Mouse (Mus musculus) C2C12 (cell line): ENCODE results near the gene Slc4a7. TPM values are rescaled to one million over a fixed set of nuclear protein-coding genes. Genes with fewer than 3 reads are reported as not detected.

Experiments
- H3K27me3 ChIP-seq: one replicate; pipeline ENCODE4 v1.6.1; 2011; ENCODE audit not compliant: control insufficient read depth, insufficient read depth, insufficient read length
- H3K36me3 ChIP-seq: one replicate; pipeline ENCODE4 v1.6.1; 2011; ENCODE audit not compliant: control insufficient read depth, insufficient read depth
- H3K4me3 ChIP-seq: one replicate; pipeline ENCODE4 v1.5.1; 2011; ENCODE audit warnings: mild to moderate bottlenecking, control low read depth; ENCODE audit not compliant: poor library complexity, insufficient read depth, severe bottlenecking
- H3K79me2 ChIP-seq: one replicate; pipeline ENCODE4 v1.6.1; 2011; ENCODE audit not compliant: control insufficient read depth, insufficient read depth
- H3K79me3 ChIP-seq: one replicate; pipeline ENCODE4 v1.6.1; 2011; ENCODE audit warnings: low read depth, control low read depth
- H3ac ChIP-seq: one replicate; pipeline ENCODE3; 2011; ENCODE audit warnings: low read depth; ENCODE audit not compliant: control insufficient read depth, insufficient read length
- CEBPB ChIP-seq: IDR thresholded peaks from one replicate; pipeline ENCODE4 v1.6.1; 2011; ENCODE audit warnings: low read depth, mild to moderate bottlenecking, control low read depth, moderate library complexity
- CTCF ChIP-seq: IDR thresholded peaks from one replicate; pipeline ENCODE4 v1.5.1; 2011; ENCODE audit not compliant: control insufficient read depth, insufficient read depth, insufficient read length
- FOSL1 ChIP-seq: IDR thresholded peaks from one replicate; pipeline ENCODE4 v1.8.0; 2011; ENCODE audit warnings: mild to moderate bottlenecking, low read length; ENCODE audit not compliant: poor library complexity, insufficient read depth, severe bottlenecking
- MAX ChIP-seq: IDR thresholded peaks from one replicate; pipeline ENCODE4 v1.6.1; 2011; ENCODE audit warnings: mild to moderate bottlenecking, control low read depth
- MYOD1 ChIP-seq: IDR thresholded peaks from one replicate; pipeline ENCODE4 v1.6.1; 2011; ENCODE audit warnings: low read depth; ENCODE audit not compliant: control insufficient read depth, insufficient read length
- MYOG ChIP-seq: IDR thresholded peaks from one replicate; pipeline ENCODE4 v1.6.1; 2011; ENCODE audit not compliant: control insufficient read depth, insufficient read length; ENCODE audit errors: extremely low read depth
- USF1 ChIP-seq: IDR thresholded peaks from one replicate; pipeline ENCODE4 v1.6.1; 2011; ENCODE audit warnings: low read depth, mild to moderate bottlenecking, control low read depth, moderate library complexity
- polyA plus RNA-seq: library from polyadenylated mRNA; unstranded; fragments of >200 nt; fragmentation: generic; extraction: Trizol; gene quantifications from one replicate; pipeline ENCODE4 v1.2.1, GENCODE M21; 2012; ENCODE audit warnings: missing spikeins

The Slc4a7 gene
- polyA plus RNA-seq, 1 experiment = 6.0 TPM

- H3K79me2 ChIP-seq = no peaks in the 10 kb centered on the region
- TF ChIP-seq MYOD1 = no peak
- TF ChIP-seq USF1 = no peak
- TF ChIP-seq MYOG = no peak
- TF ChIP-seq MAX = no peak
Measured at GRCm38 (mm10) chr14:14837627-14838026, 135.5 kb downstream of the Slc4a7 start.

GRCm38 (mm10) chr14:14838109-14838508, 136.0 kb downstream of the Slc4a7 start:
- TF ChIP-seq CTCF (no peak), USF1 (no peak), CEBPB (no peak), FOSL1 (no peak), MYOG (no peak), MYOD1 (no peak), MAX (no peak)
- Histone ChIP-seq H3K79me3 (no peaks in the 10 kb centered on the region), H3K27me3 (no peaks in the 10 kb centered on the region), H3K36me3 (no peaks in the 10 kb centered on the region), H3ac (no peak overlapping the region), H3K4me3 (no peak overlapping the region), H3K79me2 (no peaks in the 10 kb centered on the region)

More at GRCm38 (mm10) chr14:14837627-14838026, 135.5 kb downstream of the Slc4a7 start:
- Histone ChIP-seq H3ac (no peak overlapping the region), H3K79me3 (no peaks in the 10 kb centered on the region), H3K36me3 (no peaks in the 10 kb centered on the region), H3K4me3 (no peak overlapping the region), H3K27me3 (no peaks in the 10 kb centered on the region)

GRCm38 (mm10) chr14:14842734-14843530, 140.9 kb downstream of the Slc4a7 start:
- H3K36me3 ChIP-seq = no peaks in the 10 kb centered on the region
- H3ac ChIP-seq = no peak overlapping the region
- no peaks in the 10 kb centered on the region for H3K79me3 ChIP-seq
- H3K27me3 ChIP-seq = no peaks in the 10 kb centered on the region
- TF ChIP-seq CTCF (no peak), CEBPB (no peak), FOSL1 (no peak)
- H3K79me2 ChIP-seq = no peaks in the 10 kb centered on the region
- H3K4me3 ChIP-seq = no peak overlapping the region

Other genes starting within 250 kb of the Slc4a7 start
- 0.01 TPM for gene Nek10, start 101.1 kb downstream of the Slc4a7 start, polyA plus RNA-seq